Mouse (Mus musculus): ENCODE results near the gene Nfkbia. TPM values are rescaled to one million over a fixed set of nuclear protein-coding genes. Genes with fewer than 3 reads are reported as not detected.

The Nfkbia gene
- polyA plus RNA-seq (2012; rRNA removed) = 27.0 and 31.7 TPM in 2 replicates

DNA sequence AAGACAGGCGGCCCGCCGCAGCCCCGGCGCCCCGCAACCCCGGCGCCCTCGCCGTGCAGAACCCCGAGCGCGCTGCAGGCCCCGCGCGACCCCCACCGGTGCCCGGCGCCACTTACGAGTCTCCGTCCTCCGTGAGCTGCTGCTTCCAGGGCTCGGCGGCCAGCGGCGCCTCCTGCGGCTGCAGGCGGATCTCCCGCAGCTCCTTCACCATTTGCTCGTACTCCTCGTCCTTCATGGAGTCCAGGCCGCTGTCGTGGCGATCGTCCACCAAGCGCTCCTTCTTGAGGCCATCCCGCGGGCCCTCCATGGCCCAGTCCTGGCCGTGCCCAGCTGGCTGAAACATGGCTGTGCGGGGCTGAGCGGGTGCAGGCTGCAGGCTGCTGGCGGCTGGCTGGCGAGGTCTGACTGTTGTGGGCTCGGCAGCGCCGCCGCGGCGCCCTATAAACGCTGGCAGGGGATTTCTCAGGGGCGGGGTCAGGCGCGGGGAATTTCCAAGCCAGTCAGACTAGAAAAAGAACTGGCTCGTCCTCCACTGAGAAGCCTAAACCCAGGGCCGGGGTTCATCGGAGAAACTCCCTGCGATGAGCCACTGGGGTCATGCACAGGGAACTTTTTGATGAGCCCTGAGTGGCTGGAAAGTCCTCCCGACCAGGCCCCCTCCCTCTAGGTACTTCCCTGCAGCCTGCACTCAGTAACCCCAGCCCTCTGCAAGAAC, at the start of gene Nfkbia:
Nfkbia (minus strand) TSS at position 464 of the 715 bp plus-strand sequence.

Other genes starting within 250 kb of the Nfkbia start
- 4.7 and 4.8 TPM in 2 replicates for gene 1110008L16Rik, start 193.1 kb downstream of the Nfkbia start, polyA plus RNA-seq (2012; rRNA removed)
- gene Ppp2r3c, start 189.6 kb downstream of the Nfkbia start, polyA plus RNA-seq (2012; rRNA removed) = 2.9 and 3.1 TPM in 2 replicates
- gene Psma6, start 108.4 kb downstream of the Nfkbia start, polyA plus RNA-seq (2012; rRNA removed) = 71.6 and 74.4 TPM in 2 replicates
- 0.01 TPM in 1 of 2 replicates, not detected in the other for gene Aldoart2, start 72.6 kb upstream of the Nfkbia start, polyA plus RNA-seq (2012; rRNA removed)
- not detected in 2 replicates for gene Insm2, start 106.8 kb upstream of the Nfkbia start, polyA plus RNA-seq (2012; rRNA removed)

Data from liver, embryonic 18 days (tissue).